In genomic region chr6:54425230-54425629, GRCm38 (mm10) we compare ENCODE assay signal across 20 mouse cellular contexts.
"Had no signal": no experiment of that assay in that cellular context is flagged by ENCODE, and none has a peak within 500 bp of the region (broad histone marks: within the 10 kb centered on the region; RNA-seq: fewer than 3 reads in every experiment).

No protein-coding gene starts in this region.

- DNase-seq: lung, postnatal 10 days; lung, postnatal 4 days; midbrain, embryonic 14.5 days; retina, postnatal 1 day; right cerebral cortex, adult 18-20 months; right cerebral cortex, postnatal 25 days; right cerebral cortex, postnatal 4 days; spleen, adult 18-20 months; thymus, adult 2 months; thymus, postnatal 25 days; thymus, postnatal 4 days had no signal

- ATAC-seq: liver, embryonic 12.5 days; midbrain, embryonic 16.5 days had no signal

- H3K9me3 ChIP-seq: liver, embryonic 12.5 days; lung, embryonic 15.5 days; midbrain, embryonic 10.5 days; midbrain, embryonic 12.5 days; neural tube, embryonic 13.5 days; neural tube, embryonic 15.5 days had no signal

- H3K36me3 ChIP-seq: liver, embryonic 12.5 days; lung, embryonic 15.5 days; midbrain, embryonic 10.5 days; midbrain, embryonic 12.5 days; neural tube, embryonic 13.5 days; neural tube, embryonic 15.5 days had no signal

- H3K4me3 ChIP-seq: liver, embryonic 12.5 days; lung, embryonic 15.5 days; midbrain, embryonic 10.5 days; midbrain, embryonic 12.5 days; myocyte; neural tube, embryonic 13.5 days; neural tube, embryonic 15.5 days had no signal

- H3K9ac ChIP-seq: liver, embryonic 12.5 days; liver, embryonic 14.5 days; lung, embryonic 15.5 days; midbrain, embryonic 12.5 days; neural tube, embryonic 13.5 days; neural tube, embryonic 15.5 days had no signal

- H3K27ac ChIP-seq: liver, embryonic 12.5 days; liver, embryonic 14.5 days; lung, embryonic 15.5 days; midbrain, embryonic 10.5 days; midbrain, embryonic 12.5 days; neural tube, embryonic 13.5 days; neural tube, embryonic 15.5 days had no signal

- H3K4me2 ChIP-seq: liver, embryonic 12.5 days; lung, embryonic 15.5 days; midbrain, embryonic 12.5 days; neural tube, embryonic 13.5 days; neural tube, embryonic 15.5 days had no signal
